Mouse (Mus musculus) olfactory bulb, adult 2 months (tissue): Measurements from ENCODE around the gene Grb7. TPM values are rescaled to one million over a fixed set of nuclear protein-coding genes. Genes with fewer than 3 reads are reported as not detected.

ENCODE experiments used
- H3K27ac ChIP-seq: fragments of 200-500 bp; 2 replicates; pipeline ENCODE4 v1.5.1; 2012; ENCODE audit warnings: low read depth, low read length; ENCODE audit not compliant: insufficient read depth
- H3K4me1 ChIP-seq: fragments of 200-500 bp; 2 replicates; pipeline ENCODE4 v1.6.1; 2012; ENCODE audit warnings: low read length; ENCODE audit not compliant: control insufficient read depth, insufficient read depth
- H3K4me3 ChIP-seq: fragments of 200-500 bp; 2 replicates; pipeline ENCODE4 v1.5.1; 2012; ENCODE audit warnings: mild to moderate bottlenecking, low read depth, low read length, moderate library complexity; ENCODE audit not compliant: insufficient read depth
- CTCF ChIP-seq: fragments of 200-500 bp; IDR thresholded peaks from 2 replicates; pipeline ENCODE4 v1.5.1; 2012; ENCODE audit warnings: low read depth, mild to moderate bottlenecking, low read length, moderate library complexity; ENCODE audit not compliant: insufficient read depth
- POLR2A ChIP-seq: fragments of 200-500 bp; IDR thresholded peaks from 2 replicates; pipeline ENCODE4 v1.6.1; 2012; ENCODE audit warnings: mild to moderate bottlenecking, low read depth, low read length, moderate library complexity; ENCODE audit not compliant: insufficient read depth
- WGBS: fragments of 180-500 bp; shearing (Covaris S2); methylation state at CpG from one replicate; pipeline ENCODE4 v1.1.7; 2018; 5-methylcytosine and 5-hydroxymethylcytosine counted together
- polyA plus RNA-seq: library from polyadenylated mRNA; stranded (reverse); fragments of >200 nt; gene quantifications from 2 replicates; pipeline ENCODE4 v1.2.4, GENCODE M21; 2012; ENCODE audit warnings: low replicate concordance; ENCODE audit not compliant: missing spikeins, insufficient read depth, insufficient read length

Grb7 gene
- polyA plus RNA-seq, 1 experiment, result not detected

GRCm38 (mm10) chr11:98449921-98450771 is 4.0 kb downstream of the Grb7 start:
- TF ChIP-seq CTCF (no peak), POLR2A (no peak)
- Histone ChIP-seq H3K4me3 (no peak overlapping the region), H3K4me1 (peaks cover 14% of the 10 kb centered on the region; the same call in 1 of the 2 replicates), H3K27ac (no peak overlapping the region)
- 67% methylated on average over 20 of the region's 20 CpGs for WGBS

- H3K4me1 ChIP-seq, result peaks cover 15% of the 10 kb centered on the region
- WGBS, result 79% methylated on average over 4 of the region's 4 CpGs
- H3K4me3 ChIP-seq, result no peak overlapping the region
- TF ChIP-seq POLR2A (no peak), CTCF (no peak)
- no peak overlapping the region for H3K27ac ChIP-seq
Measured at GRCm38 (mm10) chr11:98455484-98455883, 9.3 kb downstream of the Grb7 start.

DNA sequence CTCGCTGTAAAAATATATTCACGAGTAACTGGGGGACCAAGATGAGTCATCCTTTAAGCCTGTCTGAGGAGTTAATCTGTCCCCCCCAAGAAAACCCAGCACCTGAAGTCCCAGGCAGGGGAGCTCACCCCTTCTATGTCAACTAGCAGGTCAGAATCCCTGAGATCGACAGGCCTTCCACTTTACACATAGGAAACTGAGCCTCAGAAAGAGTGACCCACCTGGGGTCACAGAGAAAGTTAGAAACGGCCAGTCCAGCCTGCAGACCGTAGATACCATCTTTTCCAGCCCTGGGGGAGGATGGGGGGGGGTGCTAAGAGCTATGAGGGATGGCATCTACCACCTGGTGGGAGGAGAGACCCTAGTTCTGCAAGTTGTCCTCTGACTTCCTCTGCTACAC is 10.4 kb downstream of the Grb7 start:
- peaks cover 13% of the 10 kb centered on the region for H3K4me1 ChIP-seq
- H3K4me3 ChIP-seq, result no peak overlapping the region
- no peak for TF ChIP-seq CTCF
- no peak for TF ChIP-seq POLR2A
- WGBS, result 77% methylated on average over 5 of the region's 5 CpGs
- H3K27ac ChIP-seq, result no peak overlapping the region

- H3K27ac ChIP-seq, result no peak overlapping the region
- H3K4me1 ChIP-seq, result peaks cover 13% of the 10 kb centered on the region
- H3K4me3 ChIP-seq, result peak overlapping the region; percentile 47
- 31% methylated on average over 9 of the region's 9 CpGs for WGBS
- TF ChIP-seq CTCF (no peak), POLR2A (no peak)
Measured at GRCm38 (mm10) chr11:98456945-98457344, 10.8 kb downstream of the Grb7 start.

GRCm38 (mm10) chr11:98457367-98458120 is 11.3 kb downstream of the Grb7 start:
- TF ChIP-seq POLR2A, result no peak
- peak; percentile 37 for TF ChIP-seq CTCF
- no peak overlapping the region for H3K27ac ChIP-seq
- peaks cover 13% of the 10 kb centered on the region for H3K4me1 ChIP-seq
- H3K4me3 ChIP-seq, result peak overlapping the region; percentile 47
- WGBS, result under 1% methylated on average over 61 of the region's 64 CpGs

GRCm38 (mm10) chr11:98458121-98458990 is 12.2 kb downstream of the Grb7 start:
- 6% methylated on average over 30 of the region's 30 CpGs for WGBS
- Histone ChIP-seq H3K4me3 (peak overlapping the region; percentile 45), H3K4me1 (peaks cover 13% of the 10 kb centered on the region), H3K27ac (no peak overlapping the region)
- TF ChIP-seq POLR2A (no peak), CTCF (no peak)

DNA sequence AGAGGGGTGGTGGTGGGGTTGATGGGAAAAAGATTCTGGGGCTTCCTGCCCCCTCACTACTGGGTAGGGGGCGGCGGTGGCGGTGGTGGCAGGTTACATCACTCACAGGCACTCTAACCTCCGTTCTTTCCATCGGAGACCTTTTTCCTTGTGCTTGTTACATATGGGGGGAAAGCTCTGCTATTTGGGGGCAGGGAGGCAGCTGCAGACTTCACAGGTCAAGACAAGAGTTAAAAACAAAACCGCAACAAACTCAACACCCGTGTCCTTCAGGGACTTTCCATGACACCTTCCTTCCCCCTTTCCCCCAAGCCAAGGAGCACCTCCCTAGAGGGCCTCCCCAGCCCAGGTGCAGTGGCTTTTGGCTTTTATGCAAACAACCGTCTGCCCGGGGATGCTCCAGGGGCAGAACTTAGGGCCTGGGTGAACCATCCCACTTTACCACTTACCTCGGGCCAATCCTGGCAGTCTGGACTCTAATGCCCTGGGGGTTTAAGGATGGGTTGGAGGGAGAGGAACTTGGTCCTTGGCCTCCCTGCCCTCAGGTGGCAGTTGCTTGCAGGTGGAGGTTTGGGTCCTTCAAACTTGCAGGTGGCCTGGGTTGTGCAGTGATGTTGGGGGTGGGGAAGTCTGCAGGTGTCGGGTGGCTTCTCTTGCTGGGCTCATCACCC is 13.0 kb downstream of the Grb7 start:
- H3K4me3 ChIP-seq, result no peak overlapping the region
- H3K4me1 ChIP-seq, result peaks cover 15% of the 10 kb centered on the region
- 36% methylated on average over 11 of the region's 11 CpGs for WGBS
- no peak overlapping the region; the same call in 1 of the 2 replicates for H3K27ac ChIP-seq
- no peak for TF ChIP-seq CTCF
- no peak for TF ChIP-seq POLR2A

DNA sequence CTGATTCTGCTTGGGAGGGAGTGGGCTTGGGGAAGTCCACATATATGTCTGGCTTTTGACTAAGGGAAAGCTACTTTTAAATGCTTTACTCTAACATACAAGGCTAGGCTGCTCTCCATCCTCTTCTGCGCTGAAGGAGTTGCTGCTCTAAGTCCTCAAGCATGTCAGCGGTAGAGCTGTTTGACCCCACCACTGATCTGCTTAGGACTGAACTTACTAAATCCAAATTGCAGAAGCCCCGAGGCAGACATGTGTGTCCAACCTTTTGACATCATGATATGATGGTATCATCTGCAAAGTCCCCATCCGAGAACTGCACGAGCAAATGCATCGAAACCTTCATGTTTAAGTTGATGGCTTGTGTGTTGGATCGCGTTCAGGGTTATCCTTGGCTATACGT is 13.7 kb downstream of the Grb7 start:
- WGBS, result 90% methylated on average over 9 of the region's 9 CpGs
- Histone ChIP-seq H3K4me1 (peaks cover 19% of the 10 kb centered on the region), H3K4me3 (no peak overlapping the region), H3K27ac (no peak overlapping the region)
- no peak for TF ChIP-seq CTCF
- TF ChIP-seq POLR2A, result no peak
